Mouse (Mus musculus) MEL (cell line): Measurements from ENCODE around the gene Lrp6.

Experiments
- CTCF ChIP-seq, 3 experiments: IDR thresholded peaks in 2 of 3; conservative IDR thresholded peaks in 1 of 3; 2 replicates each; pipeline ENCODE4 v1.5.1; 2011 to 2012; ENCODE audit warnings: low read length in 3 of 3, low read depth in 2 of 3, mild to moderate bottlenecking in 2 of 3, improper control_type of control experiment in 1 of 3, inconsistent platforms in 1 of 3, mixed read lengths in 1 of 3, moderate library complexity in 1 of 3; ENCODE audit not compliant: control insufficient read depth in 1 of 3, insufficient read depth in 1 of 3, poor library complexity in 1 of 3, severe bottlenecking in 1 of 3
- EP300 ChIP-seq, 2 experiments: IDR thresholded peaks; 2 replicates each; pipeline ENCODE4 v1.6.1; 2011; ENCODE audit warnings: improper control_type of control experiment in 2 of 2, low read length in 2 of 2, low read depth in 1 of 2, mild to moderate bottlenecking in 1 of 2
- GATA1 ChIP-seq: IDR thresholded peaks from 2 replicates; pipeline ENCODE4 v1.6.1; 2011; ENCODE audit warnings: low read depth, low read length, improper control_type of control experiment
- KAT2A ChIP-seq: conservative IDR thresholded peaks from 2 replicates; pipeline ENCODE4 v1.6.1; 2012; ENCODE audit warnings: low read depth, low read length, improper control_type of control experiment, inconsistent platforms
- MAZ ChIP-seq: IDR thresholded peaks from 2 replicates; pipeline ENCODE4 v1.6.1; 2012; ENCODE audit warnings: low read depth, mild to moderate bottlenecking, inconsistent platforms, low read length, improper control_type of control experiment
- MXI1 ChIP-seq: IDR thresholded peaks from 2 replicates; pipeline ENCODE4 v1.6.1; 2011; ENCODE audit warnings: mild to moderate bottlenecking, low read depth, low read length, improper control_type of control experiment
- POLR2AphosphoS2 ChIP-seq: IDR thresholded peaks from 2 replicates; pipeline ENCODE4 v1.6.1; 2011; ENCODE audit warnings: low read length, improper control_type of control experiment
- POLR2AphosphoS5 ChIP-seq: IDR thresholded peaks from 2 replicates; pipeline ENCODE4 v1.6.1; 2012; ENCODE audit warnings: low read depth, borderline replicate concordance, mild to moderate bottlenecking, inconsistent platforms, low read length, moderate library complexity, mixed read lengths
- USF1 ChIP-seq: IDR thresholded peaks from 2 replicates; pipeline ENCODE4 v1.6.1; 2014; ENCODE audit warnings: low read depth, mild to moderate bottlenecking, inconsistent platforms, low read length, improper control_type of control experiment, moderate library complexity

GRCm38 (mm10) chr6:134413706-134414531 lies 152.8 kb downstream of the Lrp6 start:
- no peak for TF ChIP-seq KAT2A
- TF ChIP-seq EP300 (IDR thresholded peaks at IDR 0.05; ENCODE audit: low read depth in 1 of 2, low read length in 2 of 2), result no peak
- no peak for TF ChIP-seq USF1
- TF ChIP-seq POLR2AphosphoS2, result no peak
- TF ChIP-seq MAZ, result no peak
- no peak for TF ChIP-seq MXI1
- no peak for TF ChIP-seq GATA1
- no peak for TF ChIP-seq CTCF (IDR thresholded peaks at IDR 0.05 in 2 of 3, conservative IDR thresholded peaks at IDR 0.05 in 1 of 3; ENCODE audit: control insufficient read depth in 1 of 3, insufficient read depth in 1 of 3, low read depth in 2 of 3, low read length in 3 of 3, poor library complexity in 1 of 3, severe bottlenecking in 1 of 3)
- no peak for TF ChIP-seq POLR2AphosphoS5
